Mouse (Mus musculus): ENCODE measurements around the gene Fam205c.

DNA sequence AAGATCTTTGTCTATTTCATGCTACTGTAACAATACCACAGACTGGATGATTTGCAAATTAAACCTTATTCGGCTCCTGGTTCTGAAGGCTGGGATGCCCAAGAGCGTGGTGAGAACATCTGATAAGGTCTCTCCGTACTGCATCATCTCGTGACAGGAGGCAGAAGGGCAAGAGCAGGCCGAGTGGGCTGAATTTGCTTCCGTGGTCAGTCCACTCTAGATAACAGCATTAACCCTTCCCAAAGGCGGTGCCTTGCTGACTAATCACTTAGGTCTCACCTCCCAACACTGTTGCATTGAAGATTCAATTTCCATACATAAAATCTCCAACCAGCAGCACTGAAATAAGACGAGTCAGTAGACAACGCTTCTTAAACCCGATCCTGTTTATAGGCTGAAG, 39.4 kb upstream of the Fam205c start:
- TF ChIP-seq CTCF (IDR thresholded peaks at IDR 0.05; ENCODE audit: low read depth, low read length) (no peak), POLR2AphosphoS5 (IDR thresholded peaks at IDR 0.05; ENCODE audit: insufficient replicate concordance, low read depth, low read length) (no peak)

All from G1E (cell line).